Mouse (Mus musculus) stomach, embryonic 16.5 days (tissue): Measurements from ENCODE around the gene Vmn2r46. TPM values are rescaled to one million over a fixed set of nuclear protein-coding genes. Genes with fewer than 3 reads are reported as not detected.
"Not testable (repeated sequence)": the region's sequence is repeated elsewhere in the genome, so short reads cannot be mapped to it uniquely, and the experiment has no call there.

Experiments
- ATAC-seq: fragments of 200-750 bp; cut with Nextera tagmentation; 2 replicates; pipeline ENCODE4 v1.8.0; 2017; ENCODE audit warnings: moderate number of reproducible peaks, moderate TSS enrichment; ENCODE audit not compliant: insufficient read depth, low FRiP score
- H3K27ac ChIP-seq: fragments of 300-500 bp; sonication (generic); 2 replicates; pipeline ENCODE4 v1.5.1; 2014; ENCODE audit warnings: low read length
- H3K27me3 ChIP-seq: fragments of 300-500 bp; sonication (generic); 2 replicates; pipeline ENCODE4 v1.6.1; 2014; ENCODE audit warnings: low read length, control low read depth, mixed read lengths; ENCODE audit not compliant: control insufficient read depth, insufficient read depth
- H3K36me3 ChIP-seq: fragments of 300-500 bp; sonication (generic); 2 replicates; pipeline ENCODE4 v1.6.1; 2014; ENCODE audit warnings: low read length; ENCODE audit not compliant: control insufficient read depth, insufficient read depth
- H3K4me1 ChIP-seq: fragments of 300-500 bp; sonication (generic); 2 replicates; pipeline ENCODE4 v1.6.1; 2014; ENCODE audit warnings: low read length, control low read depth, mixed read lengths; ENCODE audit not compliant: control insufficient read depth, insufficient read depth
- H3K4me2 ChIP-seq: fragments of 300-500 bp; sonication (generic); 2 replicates; pipeline ENCODE4 v1.6.1; 2014; ENCODE audit warnings: low read depth, low read length, mixed read lengths
- H3K4me3 ChIP-seq: fragments of 300-500 bp; sonication (generic); replicated peaks from 2 replicates; pipeline ENCODE4 v1.5.1; 2014; ENCODE audit warnings: mild to moderate bottlenecking, low read length
- H3K9ac ChIP-seq: fragments of 300-500 bp; sonication (generic); 2 replicates; pipeline ENCODE4 v1.6.1; 2014; ENCODE audit warnings: low read length
- H3K9me3 ChIP-seq: fragments of 300-500 bp; sonication (generic); replicated peaks from 2 replicates; pipeline ENCODE4 v1.6.1; 2016; ENCODE audit warnings: low read length, control low read depth; ENCODE audit not compliant: control insufficient read depth
- WGBS: fragments of 180-500 bp; shearing (Covaris S2); extraction: QIAGEN DNeasy Blood & Tissue Kit; methylation state at CpG from one replicate; pipeline ENCODE4 v1.1.7; 2014; 5-methylcytosine and 5-hydroxymethylcytosine counted together
- polyA plus RNA-seq: library from polyadenylated mRNA; unstranded; fragments of >200 nt; fragmentation: Nextera tagmentation; extraction: Ambion mirVana; gene quantifications from 2 replicates; pipeline ENCODE4 v1.2.1, GENCODE M21; 2015

Gene Vmn2r46
- polyA plus RNA-seq, result not detected in 2 replicates

- H3K9ac ChIP-seq, H3K4me3 ChIP-seq, H3K9me3 ChIP-seq, ATAC-seq, H3K4me1 ChIP-seq, H3K27ac ChIP-seq, H3K36me3 ChIP-seq, H3K4me2 ChIP-seq, H3K27me3 ChIP-seq: not testable (repeated sequence)
- no CpG with 5 or more reads among the region's 1 CpGs for WGBS
Observed at GRCm38 (mm10) chr7:9770471-9770870, at the start of gene Vmn2r46. Vmn2r46 (minus strand) TSS chr7:9770571.

Other genes starting within 250 kb of the Vmn2r46 start
- not detected in 2 replicates for gene Vmn2r47, start 70.8 kb upstream of the Vmn2r46 start, polyA plus RNA-seq
- gene Vmn2r48, start 183.0 kb upstream of the Vmn2r46 start, polyA plus RNA-seq, result not detected in 2 replicates
- gene Vmn2r49, start 221.7 kb upstream of the Vmn2r46 start, polyA plus RNA-seq, result not detected in 2 replicates